Mouse (Mus musculus) regulatory T cell (primary cell): ENCODE measurements around the gene Rarb.
"Not testable (repeated sequence)": the region's sequence is repeated elsewhere in the genome, so short reads cannot be mapped to it uniquely, and the experiment has no call there.

Experiments
- in situ Hi-C: fragments of 300-600 bp; cut with MboI, MseI; formaldehyde crosslinking; loops from one replicate; pipeline ENCODE4 v1.15.1; 2025; ENCODE audit warnings: high pct_unique_total_duplicates

The Rarb gene

DNA sequence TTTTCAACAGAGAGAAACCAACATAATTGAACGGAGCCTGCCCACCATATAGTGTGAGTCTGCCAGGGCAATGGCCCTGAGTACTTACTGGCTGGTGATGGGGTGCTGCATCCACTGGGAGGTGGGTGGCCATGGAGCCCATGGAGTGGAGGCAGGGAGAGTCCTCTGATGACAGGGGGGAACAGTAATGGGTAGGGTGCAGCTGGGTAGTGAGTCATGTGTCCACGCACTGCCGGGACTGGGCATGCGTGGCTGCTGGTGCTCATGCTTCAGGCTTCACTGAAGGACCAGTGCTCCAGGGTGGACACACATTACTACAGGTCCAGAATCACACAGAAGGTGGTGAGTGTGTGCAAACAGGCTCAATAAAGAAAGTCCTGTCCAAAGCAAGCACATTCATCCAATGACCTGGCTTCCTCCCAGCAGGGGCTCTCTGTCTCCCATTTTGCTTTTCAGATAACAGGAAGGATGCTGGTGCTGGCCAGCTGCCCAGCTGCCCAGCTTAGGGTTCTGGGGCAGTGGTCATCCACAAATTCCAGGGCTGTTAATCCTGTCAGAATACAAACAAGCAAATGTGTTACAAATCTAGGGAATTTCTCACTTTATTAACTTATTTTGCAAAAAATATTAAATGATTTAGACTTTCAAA lies at the start of gene Rarb:
Gene Rarb, minus strand, starts transcription at position 555 of the 649 bp plus-strand sequence.
- in situ Hi-C loops = no loop called here

- in situ Hi-C loops = no loop called here
These were observed 23.1 kb upstream of the Rarb start for GRCm38 (mm10) chr14:16842036-16842435.

- in situ Hi-C loops = no loop called here
These were observed 22.6 kb upstream of the Rarb start for GRCm38 (mm10) chr14:16841597-16841989.

- in situ Hi-C loops = no loop called here
These were observed 22.1 kb upstream of the Rarb start for GRCm38 (mm10) chr14:16840951-16841596.

DNA sequence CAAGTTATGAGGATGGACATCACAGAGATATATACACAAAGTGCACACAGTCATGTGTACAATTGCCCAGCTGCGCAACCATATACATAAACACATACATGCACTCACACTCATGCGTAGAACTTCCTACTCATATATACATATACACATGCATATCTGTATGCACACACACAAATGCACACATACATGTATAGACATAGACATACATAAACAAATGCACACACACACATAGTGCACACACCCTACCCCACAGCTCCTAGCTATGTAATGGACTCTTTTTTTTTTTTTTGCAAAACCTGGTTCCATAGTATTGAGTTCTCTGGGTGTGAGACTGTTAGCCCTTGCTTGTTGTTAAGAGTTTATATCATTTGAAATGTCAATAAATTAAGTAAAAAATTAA lies 21.2 kb upstream of the Rarb start:
- in situ Hi-C loops = no loop called here

GRCm38 (mm10) chr14:16815096-16815741 lies 3.7 kb downstream of the Rarb start:
- in situ Hi-C loops = no loop called here

DNA sequence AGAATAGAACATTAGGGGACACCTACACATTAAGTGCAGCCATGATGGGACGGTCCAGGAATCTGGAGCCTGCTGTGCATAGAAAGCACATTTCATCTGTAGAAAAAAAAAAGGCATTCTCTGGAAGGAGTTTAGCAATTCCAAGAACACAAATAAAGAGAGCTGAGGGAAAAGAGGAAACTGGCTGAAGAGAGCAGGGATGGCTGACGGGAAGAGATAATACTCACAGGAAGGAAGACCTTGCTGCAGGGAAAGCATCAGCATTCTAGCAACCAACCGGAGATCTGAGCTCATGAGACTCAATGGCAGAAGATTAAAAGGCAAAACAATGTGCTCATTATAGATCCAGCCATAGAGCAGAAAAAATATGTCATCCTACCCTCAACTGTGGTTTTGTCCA lies 12.8 kb downstream of the Rarb start:
- in situ Hi-C loops = no loop called here

- in situ Hi-C loops = loop anchor here (25.0 kb wide), 1 partner anchor 478 kb away; no protein-coding TSS in a partner anchor
These were observed 28.8 kb downstream of the Rarb start for GRCm38 (mm10) chr14:16790161-16790560.

DNA sequence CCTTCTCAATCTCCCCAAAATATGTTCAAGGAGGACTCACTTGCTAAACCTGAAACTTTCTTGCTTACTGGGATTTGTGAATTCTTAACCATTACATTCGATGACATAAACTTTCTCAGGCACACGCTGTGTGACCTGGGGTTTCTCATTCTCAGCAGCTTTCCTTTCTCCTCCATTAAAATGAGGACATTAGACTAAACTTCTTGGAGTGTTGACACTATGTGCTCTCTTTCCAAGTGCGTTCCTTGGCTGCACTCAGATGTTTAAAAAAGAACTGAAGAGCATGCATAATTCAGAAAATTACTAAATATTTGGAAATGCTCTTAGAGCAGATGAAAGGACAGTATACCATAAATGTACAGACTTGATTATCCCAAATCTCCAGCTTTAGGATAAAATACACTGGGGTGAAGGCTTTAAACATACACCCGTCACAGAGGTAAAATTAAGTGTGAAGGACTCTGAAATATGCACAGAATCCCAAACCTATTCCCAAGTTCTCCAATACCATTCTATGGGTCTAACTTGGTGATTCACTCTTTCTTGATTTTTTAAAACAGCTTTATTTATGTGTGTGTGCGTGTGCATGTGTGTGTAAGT lies 36.9 kb downstream of the Rarb start:
- in situ Hi-C loops = loop anchor here (25.0 kb wide), 1 partner anchor 470 kb away; no protein-coding TSS in a partner anchor

DNA sequence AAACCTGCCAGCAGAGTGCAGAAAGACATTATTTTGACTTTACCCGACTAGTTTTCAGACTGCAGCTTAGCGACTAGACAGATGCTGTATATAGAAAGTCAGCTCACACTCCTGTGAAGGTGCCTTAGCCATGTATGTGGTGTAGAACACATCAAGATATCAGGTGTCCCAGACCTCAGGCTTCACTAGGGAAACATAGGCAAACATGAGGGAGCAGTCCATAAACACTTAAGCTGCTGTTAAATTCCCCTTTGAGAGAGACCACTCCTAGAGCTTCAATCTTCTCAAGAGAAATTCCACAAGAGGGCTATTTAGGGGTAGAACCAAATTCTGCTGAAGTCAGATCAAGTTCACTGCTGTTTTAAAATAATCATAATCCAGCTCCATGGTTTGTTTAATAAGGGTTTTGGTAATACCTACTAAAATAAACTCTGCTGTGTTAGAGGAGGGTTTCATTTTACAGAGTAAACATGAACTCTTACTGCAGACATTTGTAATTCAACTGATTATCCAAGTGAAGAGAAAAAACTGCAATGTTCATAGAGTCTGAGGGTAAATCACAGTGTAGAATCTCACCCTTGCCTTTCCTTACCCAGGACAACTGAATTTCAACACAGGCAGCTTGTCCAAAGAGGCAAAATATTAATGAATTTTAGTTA lies 42.1 kb downstream of the Rarb start:
- in situ Hi-C loops = loop anchor here (25.0 kb wide), 1 partner anchor 465 kb away; no protein-coding TSS in a partner anchor

DNA sequence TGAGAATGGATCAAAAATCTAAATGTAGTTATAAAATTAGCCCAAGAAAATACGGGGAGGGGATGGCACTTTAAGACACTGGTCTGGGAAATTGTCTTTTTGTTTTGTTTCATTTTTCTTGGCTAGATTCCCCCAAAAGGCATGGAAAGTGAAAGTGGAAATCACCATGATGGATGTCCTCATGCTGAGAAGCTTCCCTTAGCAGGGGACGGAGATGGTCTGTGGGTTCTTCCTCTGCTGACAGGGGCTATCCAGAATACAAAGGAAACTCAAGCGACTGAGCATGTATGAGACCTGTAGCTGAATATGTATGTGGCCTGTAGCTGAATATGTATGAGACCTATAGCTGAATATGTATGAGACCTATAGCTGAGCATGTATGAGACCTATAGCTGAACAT lies 46.0 kb downstream of the Rarb start:
- in situ Hi-C loops = no loop called here

GRCm38 (mm10) chr14:16765891-16766290 lies 53.1 kb downstream of the Rarb start:
- in situ Hi-C loops = no loop called here

DNA sequence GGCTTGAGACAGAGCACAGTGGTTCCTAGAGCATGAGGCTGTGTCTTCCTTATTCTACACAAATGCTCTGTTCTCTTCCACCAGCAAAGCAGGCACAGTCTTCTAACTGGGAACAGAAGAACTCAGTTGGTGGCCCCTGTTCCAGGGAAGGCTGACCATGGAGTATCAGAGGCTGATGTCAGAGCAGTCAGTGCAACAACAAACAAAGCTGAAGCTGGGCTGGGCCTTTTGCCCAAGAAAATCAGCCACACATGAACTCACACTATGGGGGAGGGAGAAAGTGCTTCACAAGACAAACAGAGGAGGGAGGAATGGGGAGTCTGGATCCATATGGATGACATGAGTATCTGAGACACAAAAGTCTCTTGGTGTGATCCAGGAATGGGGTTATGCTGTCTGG lies 56.2 kb downstream of the Rarb start:
- in situ Hi-C loops = no loop called here

DNA sequence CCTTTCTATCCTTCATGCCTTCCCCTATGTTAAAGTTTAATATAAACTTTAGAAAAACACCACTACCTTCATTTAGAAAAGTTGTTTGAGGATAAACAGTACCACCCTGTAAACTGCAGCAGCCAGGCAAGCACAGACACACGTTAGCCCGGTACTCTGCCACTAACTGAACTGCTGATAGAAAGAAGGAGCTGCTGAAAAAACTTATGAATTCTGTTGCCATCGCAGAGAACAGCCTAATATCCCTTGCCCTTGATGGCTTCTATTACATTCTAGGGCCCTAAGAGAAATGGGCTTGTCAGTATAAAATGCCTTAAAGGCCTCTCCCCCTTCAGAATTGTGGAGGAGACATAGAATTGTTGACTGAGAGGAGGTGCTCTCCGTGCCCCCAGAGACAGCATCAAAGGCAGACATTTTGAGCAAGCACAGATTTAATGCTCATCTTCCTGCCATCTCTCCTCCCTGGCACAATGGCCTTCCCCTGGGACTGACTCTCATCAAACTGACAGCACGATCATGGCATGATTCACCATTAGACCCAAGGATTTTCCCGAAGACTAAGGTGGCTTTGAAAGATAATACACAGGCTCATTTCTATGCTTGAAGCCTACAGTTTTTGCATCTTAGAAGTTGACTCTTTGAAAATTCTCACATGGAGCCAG lies 60.1 kb downstream of the Rarb start:
- in situ Hi-C loops = no loop called here

- in situ Hi-C loops = not testable (repeated sequence)
These were observed 63.4 kb downstream of the Rarb start for GRCm38 (mm10) chr14:16755601-16756000.

- in situ Hi-C loops = no loop called here
These were observed 66.3 kb downstream of the Rarb start for GRCm38 (mm10) chr14:16752648-16753047.

DNA sequence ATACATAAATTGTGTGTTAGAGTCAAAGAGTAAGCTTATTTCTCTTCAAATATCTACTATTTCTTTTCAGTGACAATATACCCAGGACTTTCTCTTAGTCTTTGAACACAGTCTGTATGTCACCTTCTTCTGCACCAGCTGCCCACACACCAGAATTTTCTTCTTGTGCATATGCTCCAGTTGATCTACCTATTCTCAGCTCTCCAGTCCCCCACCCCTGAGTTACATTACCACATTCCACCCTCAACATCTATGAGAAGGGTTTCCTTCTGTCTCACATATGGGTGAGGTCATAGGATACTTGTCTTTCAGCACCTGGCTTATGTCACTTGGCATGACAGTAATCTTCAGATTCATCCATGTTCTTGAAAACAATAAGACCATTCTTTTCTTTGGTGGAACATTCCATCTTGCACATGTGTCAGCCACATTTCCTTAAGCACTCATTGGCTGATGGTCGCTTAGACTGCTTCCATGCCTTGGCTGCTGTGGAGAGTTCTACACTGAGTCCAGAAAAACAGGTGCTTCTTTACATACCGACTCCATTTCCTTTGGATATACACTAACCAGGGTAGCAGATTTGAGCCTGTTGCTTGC lies 71.9 kb downstream of the Rarb start:
- in situ Hi-C loops = no loop called here

DNA sequence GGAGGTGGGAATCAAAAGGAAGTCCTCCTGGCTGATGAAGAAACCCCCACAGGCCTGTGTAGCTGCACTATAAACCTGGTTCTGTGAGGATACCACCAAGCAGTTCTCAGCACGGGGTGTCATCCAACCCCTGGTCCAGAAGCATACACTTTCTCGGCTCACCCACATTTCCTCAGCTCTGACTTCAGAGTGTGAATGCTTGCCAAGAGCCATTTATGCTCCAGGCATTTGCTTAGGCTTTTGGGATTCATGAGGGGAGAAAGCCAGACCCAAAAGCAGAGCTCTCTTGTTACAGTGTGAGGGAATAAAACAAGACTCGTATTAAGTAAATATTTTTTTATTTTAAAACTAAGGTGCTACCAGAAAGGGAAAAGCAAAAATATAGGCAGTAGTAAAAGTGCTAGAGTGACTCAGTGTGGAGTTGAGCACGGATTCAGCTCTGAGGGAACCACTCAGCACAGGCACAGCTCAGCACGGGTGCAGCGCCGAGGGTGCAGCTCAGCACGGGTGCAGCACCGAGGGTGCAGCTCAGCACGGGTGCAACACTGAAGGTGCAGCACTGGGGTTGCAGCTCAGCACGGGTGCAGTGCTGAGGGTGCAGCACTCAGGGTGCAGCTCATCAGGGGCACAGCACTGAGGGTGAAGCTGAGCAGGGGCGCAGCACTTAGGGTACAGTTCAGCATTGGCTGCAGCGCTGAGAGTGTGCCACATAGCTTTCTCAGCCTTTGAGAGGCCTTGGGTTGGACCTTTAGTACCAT lies 77.8 kb downstream of the Rarb start:
- in situ Hi-C loops = no loop called here

DNA sequence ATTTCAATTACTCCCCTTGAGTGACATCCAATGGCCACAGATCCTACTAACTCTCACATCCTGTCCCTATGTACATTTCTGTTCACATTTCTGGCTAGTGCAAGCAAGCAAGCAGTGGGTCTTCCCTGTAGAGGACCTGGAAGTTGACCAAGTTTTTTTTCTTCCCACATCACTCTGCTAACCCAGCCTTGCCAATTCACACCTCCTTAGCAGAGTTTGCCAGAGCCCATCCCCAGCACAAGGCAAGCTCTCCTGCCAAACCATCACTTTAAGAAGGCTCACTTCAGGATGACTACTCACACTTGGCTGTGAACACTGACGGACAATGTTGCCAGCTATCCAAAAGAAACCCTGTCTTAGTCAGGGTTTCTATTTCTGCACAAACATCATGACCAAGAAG lies 80.4 kb downstream of the Rarb start:
- in situ Hi-C loops = no loop called here

DNA sequence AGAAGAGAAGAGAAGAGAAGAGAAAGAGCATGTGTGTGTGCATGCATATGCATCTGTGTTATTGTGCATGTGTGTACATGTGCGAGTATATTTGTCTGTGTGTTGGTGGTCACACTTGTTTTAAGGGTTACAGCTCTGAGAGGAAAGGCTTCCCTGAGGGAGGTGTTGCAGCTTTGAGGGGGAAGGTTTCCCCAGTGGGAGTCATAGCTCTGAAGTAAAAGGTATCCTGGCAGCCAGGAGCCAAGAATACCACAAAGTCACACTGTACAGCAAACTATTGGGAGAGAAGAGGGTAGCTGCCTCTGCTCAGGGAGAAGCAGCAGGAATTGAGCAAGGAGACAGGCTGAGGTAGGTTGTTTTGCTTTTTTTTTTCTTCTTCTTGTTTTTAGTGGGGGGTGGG lies 81.2 kb downstream of the Rarb start:
- in situ Hi-C loops = no loop called here
